Mouse (Mus musculus) E14TG2a.4 (cell line): ENCODE measurements around the gene Lamtor1.
A peak's percentile ranks its signal among the peaks of the same experiment; 100 is the strongest.

ENCODE experiments used
- H3K27me3 ChIP-seq: 2 replicates; pipeline ENCODE4 v1.6.1; 2014; ENCODE audit warnings: low read length, control low read depth; ENCODE audit not compliant: insufficient read depth
- H3K36me3 ChIP-seq: 2 replicates; pipeline ENCODE4 v1.6.1; 2014; ENCODE audit warnings: low read length, control low read depth; ENCODE audit not compliant: insufficient read depth
- H3K4me1 ChIP-seq: replicated peaks from 2 replicates; pipeline ENCODE4 v1.6.1; 2014; ENCODE audit warnings: low read depth, low read length, control low read depth
- H3K4me3 ChIP-seq: replicated peaks from 2 replicates; pipeline ENCODE4 v1.5.1; 2014; ENCODE audit warnings: mild to moderate bottlenecking, low read length
- H3K9me3 ChIP-seq: 2 replicates; pipeline ENCODE4 v1.6.1; 2014; ENCODE audit warnings: low read length, control low read depth
- CTCF ChIP-seq: conservative IDR thresholded peaks from 2 replicates; pipeline ENCODE4 v1.5.1; 2014; ENCODE audit warnings: low read length
- NANOG ChIP-seq: IDR thresholded peaks from 2 replicates; pipeline ENCODE4 v1.6.1; 2014; ENCODE audit warnings: borderline replicate concordance, low read length, mixed read lengths
- POU5F1 ChIP-seq: IDR thresholded peaks from 2 replicates; pipeline ENCODE4 v1.6.1; 2014; ENCODE audit warnings: low read length, borderline replicate concordance

Lamtor1 gene

GRCm38 (mm10) chr7:101967256-101967655 lies 61.6 kb downstream of the Lamtor1 start:
- TF ChIP-seq POU5F1 (no peak), NANOG (no peak), CTCF (no peak)
- H3K4me3 ChIP-seq, result no peak overlapping the region

GRCm38 (mm10) chr7:101968751-101969150 lies 63.0 kb downstream of the Lamtor1 start:
- H3K36me3 ChIP-seq, result peaks cover 12% of the 10 kb centered on the region; the same call in 1 of the 2 replicates
- H3K4me1 ChIP-seq, result peaks cover 79% of the 10 kb centered on the region
- no peaks in the 10 kb centered on the region for H3K27me3 ChIP-seq
- peak overlapping the region; percentile 90 for H3K4me3 ChIP-seq
- no peaks in the 10 kb centered on the region for H3K9me3 ChIP-seq
- no peak for TF ChIP-seq POU5F1

More at GRCm38 (mm10) chr7:101967256-101967655, 61.6 kb downstream of the Lamtor1 start:
- Histone ChIP-seq H3K9me3 (no peaks in the 10 kb centered on the region), H3K27me3 (no peaks in the 10 kb centered on the region), H3K36me3 (peaks cover 6% of the 10 kb centered on the region; the same call in 1 of the 2 replicates), H3K4me1 (peaks cover 68% of the 10 kb centered on the region)

GRCm38 (mm10) chr7:101969694-101970428 lies 64.2 kb downstream of the Lamtor1 start:
- Histone ChIP-seq H3K27me3 (no peaks in the 10 kb centered on the region), H3K4me3 (peak overlapping the region; percentile 90), H3K9me3 (no peaks in the 10 kb centered on the region), H3K36me3 (peaks cover 7% of the 10 kb centered on the region; the same call in 1 of the 2 replicates), H3K4me1 (peaks cover 82% of the 10 kb centered on the region)
- TF ChIP-seq CTCF, result no peak
- no peak for TF ChIP-seq POU5F1

- Histone ChIP-seq H3K4me3 (peak overlapping the region; percentile 90), H3K4me1 (peaks cover 81% of the 10 kb centered on the region), H3K9me3 (no peaks in the 10 kb centered on the region), H3K27me3 (no peaks in the 10 kb centered on the region), H3K36me3 (peaks cover 10% of the 10 kb centered on the region; the same call in 1 of the 2 replicates)
- no peak for TF ChIP-seq NANOG
- no peak for TF ChIP-seq POU5F1
- no peak for TF ChIP-seq CTCF
These were observed 64.7 kb downstream of the Lamtor1 start for GRCm38 (mm10) chr7:101970429-101970775.

GRCm38 (mm10) chr7:101970821-101971461 lies 65.2 kb downstream of the Lamtor1 start:
- Histone ChIP-seq H3K9me3 (no peaks in the 10 kb centered on the region), H3K4me3 (peak overlapping the region; percentile 90), H3K27me3 (no peaks in the 10 kb centered on the region), H3K4me1 (peaks cover 77% of the 10 kb centered on the region), H3K36me3 (peaks cover 10% of the 10 kb centered on the region; the same call in 1 of the 2 replicates)
- TF ChIP-seq POU5F1 (no peak), CTCF (no peak)

GRCm38 (mm10) chr7:101971721-101972120 lies 66.0 kb downstream of the Lamtor1 start:
- TF ChIP-seq NANOG (no peak), CTCF (no peak), POU5F1 (no peak)
- H3K4me3 ChIP-seq, result peak overlapping the region; percentile 90
- H3K4me1 ChIP-seq, result peaks cover 69% of the 10 kb centered on the region
- peaks cover 13% of the 10 kb centered on the region; the same call in 1 of the 2 replicates for H3K36me3 ChIP-seq
- no peaks in the 10 kb centered on the region for H3K27me3 ChIP-seq
- no peaks in the 10 kb centered on the region for H3K9me3 ChIP-seq

GRCm38 (mm10) chr7:101973730-101974129 lies 68.0 kb downstream of the Lamtor1 start:
- TF ChIP-seq CTCF (no peak), NANOG (no peak), POU5F1 (no peak)
- peaks cover 18% of the 10 kb centered on the region; the same call in 1 of the 2 replicates for H3K36me3 ChIP-seq
- no peaks in the 10 kb centered on the region for H3K9me3 ChIP-seq
- no peaks in the 10 kb centered on the region for H3K27me3 ChIP-seq
- H3K4me1 ChIP-seq, result peaks cover 58% of the 10 kb centered on the region
- H3K4me3 ChIP-seq, result no peak overlapping the region

- peaks cover 51% of the 10 kb centered on the region for H3K4me1 ChIP-seq
- no peak overlapping the region for H3K4me3 ChIP-seq
- peaks cover 22% of the 10 kb centered on the region for H3K36me3 ChIP-seq
- H3K9me3 ChIP-seq, result no peaks in the 10 kb centered on the region
- no peak for TF ChIP-seq NANOG
- no peaks in the 10 kb centered on the region for H3K27me3 ChIP-seq
These were observed 68.8 kb downstream of the Lamtor1 start for GRCm38 (mm10) chr7:101974505-101974904.
